Mouse (Mus musculus) ES-E14 (cell line): ENCODE measurements around the gene Emc1.
"Not testable (repeated sequence)": the region's sequence is repeated elsewhere in the genome, so short reads cannot be mapped to it uniquely, and the experiment has no call there.

Experiments
- CHD2 ChIP-seq: IDR thresholded peaks from 2 replicates; pipeline ENCODE4 v1.6.1; 2014; ENCODE audit warnings: mild to moderate bottlenecking, low read depth, low read length, inconsistent platforms
- HCFC1 ChIP-seq: IDR thresholded peaks from 2 replicates; pipeline ENCODE4 v1.6.1; 2012; ENCODE audit warnings: low read length, inconsistent platforms, borderline replicate concordance; ENCODE audit not compliant: insufficient read depth
- ZNF384 ChIP-seq: IDR thresholded peaks from 2 replicates; pipeline ENCODE4 v1.6.1; 2012; ENCODE audit warnings: low read depth, low read length, inconsistent platforms

DNA sequence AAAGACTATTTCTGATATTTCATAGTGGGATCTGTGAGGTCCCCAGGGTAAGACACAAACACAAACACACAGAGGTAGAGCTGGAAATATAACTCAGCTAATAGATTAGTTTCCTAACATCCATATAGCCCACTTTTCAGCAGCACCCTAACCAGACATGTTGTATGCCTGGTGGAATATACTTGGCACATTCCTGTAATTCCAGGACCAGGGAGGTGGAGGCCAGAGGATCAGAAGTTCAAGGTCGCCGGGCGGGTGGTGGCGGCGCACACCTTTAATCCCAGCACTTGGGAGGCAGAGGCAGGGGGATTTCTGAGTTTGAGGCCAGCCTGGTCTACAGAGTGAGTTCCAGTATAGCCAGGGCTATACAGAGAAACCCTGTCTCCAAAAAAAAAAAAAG is 33.5 kb downstream of the Emc1 start:
- TF ChIP-seq CHD2, HCFC1: not testable (repeated sequence)
- peak; percentile 42; the same call in 1 of the 2 replicates for TF ChIP-seq ZNF384
